Mouse (Mus musculus): Measurements from ENCODE around the gene Lrrc27. TPM values are rescaled to one million over a fixed set of nuclear protein-coding genes. Genes with fewer than 3 reads are reported as not detected.

Gene Lrrc27
- total and polyA plus RNA-seq, 3 experiments = 0.21 TPM; not detected in 2

GRCm38 (mm10) chr7:139288540-139288939 lies 75.8 kb downstream of the Lrrc27 start:
- in situ Hi-C loops (cut with MboI; ENCODE audit: low pct_ligation_motif_present, low pct_unique_long_range_greater_than_20kb, low sequenced_read_pairs) = no loop called here
- Histone ChIP-seq H3K9me3 (replicated peaks; ENCODE audit: low read length) (peaks cover 2% of the 10 kb centered on the region), H3K4me1 (ENCODE audit: control insufficient read depth in 1 of 2, insufficient read depth in 2 of 2) (no peaks in the 10 kb centered on the region), H3K4me2 (ENCODE audit: insufficient read depth, low read depth, poor library complexity, severe bottlenecking) (no peak overlapping the region), H3K4me3 (replicated peaks in 1 of 3; ENCODE audit: low read depth in 2 of 3, low read length in 2 of 3, poor library complexity in 1 of 3) (no peak overlapping the region), H3K27me3 (replicated peaks) (peaks cover 62% of the 10 kb centered on the region), H3K27ac (ENCODE audit: insufficient read depth, low read depth) (no peak overlapping the region), H3K79me2 (replicated peaks; ENCODE audit: control insufficient read depth, extremely low read depth, insufficient read depth, poor library complexity, severe bottlenecking) (no peaks in the 10 kb centered on the region), H3K36me3 (replicated peaks in 1 of 2; ENCODE audit: control insufficient read depth in 1 of 2, insufficient read depth in 1 of 2, low read length in 1 of 2) (no peaks in the 10 kb centered on the region), H3K9ac (ENCODE audit: insufficient read depth, low read depth) (no peak overlapping the region)
- TF ChIP-seq POLR2A (IDR thresholded peaks at IDR 0.05; ENCODE audit: low read depth, low read length) (no peak), MXI1 (IDR thresholded peaks at IDR 0.05; ENCODE audit: low read depth, low read length) (no peak), SIN3A (IDR thresholded peaks at IDR 0.05; ENCODE audit: low read length) (no peak), MEF2A (IDR thresholded peaks at IDR 0.05; ENCODE audit: borderline replicate concordance, low read depth, low read length) (no peak), ZC3H11A (IDR thresholded peaks at IDR 0.05; ENCODE audit: low read depth, low read length) (no peak), JUND (conservative IDR thresholded peaks at IDR 0.05; ENCODE audit: low read depth, low read length) (no peak), TCF12 (IDR thresholded peaks at IDR 0.05; ENCODE audit: low read depth, low read length) (no peak), UBTF (IDR thresholded peaks at IDR 0.05; ENCODE audit: low read depth, low read length) (no peak), BHLHE40 (IDR thresholded peaks at IDR 0.05; ENCODE audit: low read depth, low read length) (no peak), KAT2A (IDR thresholded peaks at IDR 0.05; ENCODE audit: insufficient replicate concordance, low read length) (no peak), CHD1 (IDR thresholded peaks at IDR 0.05; ENCODE audit: low read depth, low read length) (no peak), ZMIZ1 (IDR thresholded peaks at IDR 0.05; ENCODE audit: low read depth, low read length) (no peak), USF1 (IDR thresholded peaks at IDR 0.05; ENCODE audit: low read depth, low read length) (no peak), MAZ (IDR thresholded peaks at IDR 0.05; ENCODE audit: low read depth, low read length) (no peak), ETS1 (conservative IDR thresholded peaks at IDR 0.05; ENCODE audit: low read depth, low read length) (no peak), RAD21 (IDR thresholded peaks at IDR 0.05; ENCODE audit: low read depth, low read length) (no peak)
- dilution Hi-C loops (cut with MboI; ENCODE audit: extremely low pct_ligation_motif_present, extremely low pct_unique_long_range_greater_than_20kb, low sequenced_read_pairs) = no loop called here
- no peak for DNase-seq (ENCODE audit: extremely low read depth)

Other genes with a start within 250 kb of the Lrrc27 start
- not detected in 2 replicates for gene Dpysl4, start 127.0 kb upstream of the Lrrc27 start, total RNA-seq (2012; rRNA removed)
- gene Dpysl4, start 127.0 kb upstream of the Lrrc27 start, total RNA-seq (2014; rRNA removed) = not detected in 2 replicates
- not detected in 2 replicates for gene Dpysl4, start 127.0 kb upstream of the Lrrc27 start, polyA plus RNA-seq (2012; ENCODE audit: insufficient read length, low read depth)
- not detected in 2 replicates for gene Stk32c, start 319 bp downstream of the Lrrc27 start, total RNA-seq (2012; rRNA removed)
- gene Stk32c, start 319 bp downstream of the Lrrc27 start, total RNA-seq (2014; rRNA removed) = not detected in 2 replicates
- not detected in 2 replicates for gene Stk32c, start 319 bp downstream of the Lrrc27 start, polyA plus RNA-seq (2012; ENCODE audit: insufficient read length, low read depth)
- gene Pwwp2b, start 35.5 kb downstream of the Lrrc27 start, total RNA-seq (2012; rRNA removed) = 0.08 TPM in 1 of 2 replicates, not detected in the other
- gene Pwwp2b, start 35.5 kb downstream of the Lrrc27 start, total RNA-seq (2014; rRNA removed) = not detected in 2 replicates
- not detected in 2 replicates for gene Pwwp2b, start 35.5 kb downstream of the Lrrc27 start, polyA plus RNA-seq (2012; ENCODE audit: insufficient read length, low read depth)
- 2.7 and 3.0 TPM in 2 replicates for gene Inpp5a, start 176.1 kb downstream of the Lrrc27 start, total RNA-seq (2012; rRNA removed)
- gene Inpp5a, start 176.1 kb downstream of the Lrrc27 start, total RNA-seq (2014; rRNA removed) = 1.7 and 1.8 TPM in 2 replicates
- 5.4 and 6.9 TPM in 2 replicates for gene Inpp5a, start 176.1 kb downstream of the Lrrc27 start, polyA plus RNA-seq (2012; ENCODE audit: insufficient read length, low read depth)

Data from CH12.LX (cell line).